Mouse (Mus musculus) hindbrain, embryonic 14.5 days (tissue): ENCODE data around the gene Gm20425. TPM values are rescaled to one million over a fixed set of nuclear protein-coding genes. Genes with fewer than 3 reads are reported as not detected.

Source experiments
- ATAC-seq: fragments of 200-750 bp; cut with Nextera tagmentation; 2 replicates; pipeline ENCODE4 v1.8.0; 2017; ENCODE audit warnings: moderate number of reproducible peaks, mild to moderate bottlenecking, moderate TSS enrichment, moderate library complexity; ENCODE audit not compliant: low FRiP score
- DNase-seq: peaks from one replicate; pipeline ENCODE4 v3.0.0-alpha.2; 2015; ENCODE audit warnings: low spot score
- H3K27ac ChIP-seq: fragments of 300-500 bp; sonication (generic); 2 replicates; pipeline ENCODE4 v1.5.1; 2014; ENCODE audit warnings: mild to moderate bottlenecking, moderate library complexity
- H3K27me3 ChIP-seq: fragments of 300-500 bp; sonication (generic); 2 replicates; pipeline ENCODE4 v1.6.1; 2014; ENCODE audit warnings: mild to moderate bottlenecking, low read length, mixed read lengths; ENCODE audit not compliant: control insufficient read depth, insufficient read depth
- H3K36me3 ChIP-seq: fragments of 300-500 bp; sonication (generic); replicated peaks from 2 replicates; pipeline ENCODE4 v1.6.1; 2014; ENCODE audit not compliant: control insufficient read depth, insufficient read depth
- H3K4me1 ChIP-seq: fragments of 300-500 bp; sonication (generic); replicated peaks from 2 replicates; pipeline ENCODE4 v1.6.1; 2014; ENCODE audit warnings: antibody characterized with exemption, low read length, mixed read lengths; ENCODE audit not compliant: control insufficient read depth, insufficient read depth
- H3K4me2 ChIP-seq: fragments of 300-500 bp; sonication (generic); replicated peaks from 2 replicates; pipeline ENCODE4 v1.6.1; 2014; ENCODE audit warnings: mild to moderate bottlenecking, moderate library complexity
- H3K4me3 ChIP-seq: fragments of 300-500 bp; sonication (generic); replicated peaks from 2 replicates; pipeline ENCODE4 v1.5.1; 2014; ENCODE audit warnings: mild to moderate bottlenecking, low read length
- H3K9ac ChIP-seq: fragments of 300-500 bp; sonication (generic); 2 replicates; pipeline ENCODE4 v1.6.1; 2014
- H3K9me3 ChIP-seq: fragments of 300-500 bp; sonication (generic); 2 replicates; pipeline ENCODE4 v1.6.1; 2016; ENCODE audit warnings: low read length; ENCODE audit not compliant: control insufficient read depth
- WGBS: fragments of 180-500 bp; shearing (Covaris S2); extraction: QIAGEN DNeasy Blood & Tissue Kit; methylation state at CpG from one replicate; pipeline ENCODE4 v1.1.7; 2014; 5-methylcytosine and 5-hydroxymethylcytosine counted together
- polyA plus RNA-seq: library from polyadenylated mRNA; unstranded; fragments of >200 nt; fragmentation: Nextera tagmentation; extraction: Ambion mirVana; gene quantifications from 2 replicates; pipeline ENCODE4 v1.2.1, GENCODE M21; 2014

The Gm20425 gene
- polyA plus RNA-seq, 1 experiment from 2014 or later, result 4.0 TPM

DNA sequence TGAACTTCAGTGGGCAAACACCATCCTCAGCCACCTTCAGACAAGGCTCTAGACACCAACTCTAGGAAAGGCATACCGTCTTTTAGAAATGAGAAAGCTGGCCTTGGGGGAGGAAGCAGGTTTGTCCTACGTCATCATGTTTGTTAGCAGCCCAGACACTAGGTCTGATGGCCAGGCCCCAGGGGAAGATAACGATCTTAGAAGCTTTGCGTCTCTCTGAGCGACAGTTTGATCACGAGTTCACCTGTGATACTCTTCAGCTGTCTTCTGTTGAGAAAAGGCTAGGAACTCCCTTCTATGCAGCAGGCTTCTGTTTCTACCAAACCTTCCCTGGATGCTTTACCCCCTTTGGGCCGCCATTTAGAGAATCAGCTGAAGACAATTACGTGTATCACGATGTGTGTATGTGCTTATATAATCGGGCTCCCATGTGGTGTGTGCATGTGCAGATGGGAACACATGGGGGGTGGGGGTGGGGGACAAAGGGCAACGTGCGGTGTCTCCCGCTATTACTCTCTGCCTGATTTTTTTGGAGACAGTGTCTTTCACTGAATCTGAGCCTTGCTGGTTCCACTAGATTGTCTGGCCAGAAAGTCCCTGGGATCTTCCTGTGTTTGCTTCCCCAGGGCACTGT lies 1.6 kb downstream of the Gm20425 start:
- H3K4me1 ChIP-seq, result 0 out of 2 replicates have a peak, but pooled peaks cover 7% of the 10 kb centered on the region
- no peak overlapping the region for H3K9ac ChIP-seq
- ATAC-seq (no peak), DNase-seq (no peak)
- WGBS, result 81% methylated on average over 13 of the region's 13 CpGs
- no peaks in the 10 kb centered on the region for H3K27me3 ChIP-seq
- H3K4me3 ChIP-seq, result no peak overlapping the region
- H3K36me3 ChIP-seq, result no peaks in the 10 kb centered on the region
- H3K9me3 ChIP-seq, result no peaks in the 10 kb centered on the region
- H3K27ac ChIP-seq, result no peak overlapping the region
- H3K4me2 ChIP-seq, result no peak overlapping the region

GRCm38 (mm10) chr9:103227760-103228159 lies 2.3 kb downstream of the Gm20425 start:
- ATAC-seq (no peak), DNase-seq (no peak)
- Histone ChIP-seq H3K9me3 (no peaks in the 10 kb centered on the region), H3K27me3 (no peaks in the 10 kb centered on the region), H3K4me3 (no peak overlapping the region), H3K4me1 (0 out of 2 replicates have a peak, but pooled peaks cover 7% of the 10 kb centered on the region), H3K36me3 (no peaks in the 10 kb centered on the region), H3K9ac (no peak overlapping the region), H3K27ac (no peak overlapping the region), H3K4me2 (no peak overlapping the region)
- 93% methylated on average over 16 of the region's 16 CpGs for WGBS

DNA sequence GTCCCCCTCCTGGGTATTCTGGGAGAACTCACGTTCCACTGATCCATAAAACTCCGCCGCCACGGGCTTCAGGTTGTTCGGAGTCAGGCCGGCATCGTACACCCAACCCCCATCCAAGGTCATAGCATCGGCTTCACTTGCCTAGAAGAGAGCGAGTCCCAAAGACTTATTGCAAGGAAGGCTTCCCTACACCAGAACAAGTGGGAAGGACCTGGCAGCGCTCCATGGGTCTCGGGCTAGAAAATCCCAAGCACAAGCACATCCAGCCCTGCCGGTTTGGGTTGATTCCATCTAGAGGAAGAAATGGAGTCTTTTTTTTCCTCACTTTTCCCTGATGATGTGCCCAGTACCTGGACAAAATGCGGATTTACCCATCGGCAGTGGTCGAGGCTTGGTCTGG lies 3.3 kb downstream of the Gm20425 start:
- H3K4me2 ChIP-seq, result no peak overlapping the region
- DNase-seq (no peak), ATAC-seq (no peak)
- H3K9me3 ChIP-seq, result no peaks in the 10 kb centered on the region
- 0 out of 2 replicates have a peak, but pooled peaks cover 7% of the 10 kb centered on the region for H3K4me1 ChIP-seq
- H3K4me3 ChIP-seq, result no peak overlapping the region
- H3K9ac ChIP-seq, result no peak overlapping the region
- no peaks in the 10 kb centered on the region for H3K27me3 ChIP-seq
- no peak overlapping the region for H3K27ac ChIP-seq
- 96% methylated on average over 15 of the region's 15 CpGs for WGBS
- no peaks in the 10 kb centered on the region for H3K36me3 ChIP-seq

DNA sequence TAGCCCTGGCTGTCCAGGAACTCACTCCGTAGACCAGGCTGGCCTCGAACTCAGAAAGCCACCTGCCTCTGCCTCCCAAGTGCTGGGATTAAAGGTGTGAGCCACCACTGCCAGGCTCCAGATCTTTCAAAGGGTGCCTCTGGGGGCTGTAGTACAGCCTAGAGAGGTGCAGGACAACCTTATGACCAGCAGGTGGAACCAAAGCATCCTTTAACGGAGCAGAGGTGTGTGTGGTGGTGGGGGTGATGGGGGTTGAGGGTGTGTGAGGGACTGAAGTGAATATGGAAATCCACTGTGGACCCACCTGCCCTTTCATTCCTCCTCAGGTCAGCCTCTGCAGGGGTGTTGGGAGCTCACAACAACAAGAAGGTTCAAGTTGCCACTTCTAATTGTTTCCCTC lies 4.6 kb downstream of the Gm20425 start:
- WGBS, result 65% methylated on average over 3 of the region's 3 CpGs
- Histone ChIP-seq H3K4me3 (no peak overlapping the region), H3K27me3 (no peaks in the 10 kb centered on the region), H3K9me3 (no peaks in the 10 kb centered on the region), H3K36me3 (no peaks in the 10 kb centered on the region), H3K4me2 (no peak overlapping the region), H3K9ac (no peak overlapping the region), H3K4me1 (0 out of 2 replicates have a peak, but pooled peaks cover 7% of the 10 kb centered on the region), H3K27ac (no peak overlapping the region)
- no peak for DNase-seq
- no peak for ATAC-seq

DNA sequence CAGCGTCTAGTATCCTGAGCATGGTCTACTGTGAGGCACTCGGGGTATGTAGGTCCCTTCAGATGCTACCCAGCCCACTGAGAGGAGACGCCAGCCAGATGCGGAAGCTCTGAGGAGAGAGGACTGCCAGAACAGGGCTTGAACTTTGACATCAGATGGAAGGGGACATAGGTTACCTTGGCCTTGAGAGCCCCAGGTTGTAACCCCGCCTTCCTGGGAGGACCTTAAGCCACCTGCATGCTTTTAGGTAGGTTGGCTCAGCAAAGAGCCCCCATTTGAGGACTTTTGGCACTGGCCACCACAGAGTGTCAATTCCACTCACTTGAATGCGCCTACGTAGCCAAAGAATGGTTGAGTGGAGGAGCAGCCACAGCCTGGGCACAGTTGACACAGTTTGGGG lies 5.4 kb downstream of the Gm20425 start:
- WGBS, result 93% methylated on average over 7 of the region's 7 CpGs
- DNase-seq, result no peak
- H3K4me2 ChIP-seq, result no peak overlapping the region

GRCm38 (mm10) chr9:103214281-103214680 lies 15.8 kb downstream of the Gm20425 start:
- DNase-seq (no peak), ATAC-seq (no peak)
- Histone ChIP-seq H3K4me1 (no peaks in the 10 kb centered on the region), H3K4me2 (no peak overlapping the region), H3K9ac (no peak overlapping the region), H3K4me3 (no peak overlapping the region), H3K27ac (no peak overlapping the region), H3K36me3 (no peaks in the 10 kb centered on the region), H3K9me3 (no peaks in the 10 kb centered on the region), H3K27me3 (no peaks in the 10 kb centered on the region)
- 88% methylated on average over 6 of the region's 6 CpGs for WGBS

More for the DNA sequence above, 5.4 kb downstream of the Gm20425 start:
- ATAC-seq, result no peak
- Histone ChIP-seq H3K9me3 (no peaks in the 10 kb centered on the region), H3K27ac (no peak overlapping the region), H3K36me3 (no peaks in the 10 kb centered on the region), H3K4me1 (no peaks in the 10 kb centered on the region), H3K9ac (no peak overlapping the region), H3K4me3 (no peak overlapping the region), H3K27me3 (no peaks in the 10 kb centered on the region)

DNA sequence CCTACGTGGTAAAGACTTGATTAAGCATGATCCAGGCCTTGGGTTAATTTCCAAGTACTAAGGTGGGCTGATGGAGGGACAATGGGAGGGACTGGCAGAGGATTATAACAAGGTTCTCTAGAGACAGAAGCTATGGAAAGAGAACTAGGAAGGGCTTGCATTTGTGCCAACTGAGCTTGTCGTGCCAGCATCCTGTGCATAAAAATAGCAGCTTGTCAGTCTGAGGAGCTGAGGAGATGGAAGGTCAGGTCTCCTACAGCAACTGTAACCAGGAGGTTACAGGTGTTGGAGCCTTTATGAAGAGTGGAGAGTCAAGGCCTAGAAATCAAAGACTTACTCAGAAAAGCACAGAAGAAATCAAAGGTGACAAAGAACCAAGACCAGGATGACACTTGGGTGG lies 16.5 kb downstream of the Gm20425 start:
- Histone ChIP-seq H3K9ac (no peak overlapping the region), H3K4me3 (no peak overlapping the region), H3K27ac (no peak overlapping the region), H3K4me2 (no peak overlapping the region), H3K4me1 (no peaks in the 10 kb centered on the region), H3K36me3 (no peaks in the 10 kb centered on the region), H3K27me3 (no peaks in the 10 kb centered on the region), H3K9me3 (no peaks in the 10 kb centered on the region)
- ATAC-seq (no peak), DNase-seq (no peak)
- WGBS, result 58% methylated on average over 2 of the region's 2 CpGs

DNA sequence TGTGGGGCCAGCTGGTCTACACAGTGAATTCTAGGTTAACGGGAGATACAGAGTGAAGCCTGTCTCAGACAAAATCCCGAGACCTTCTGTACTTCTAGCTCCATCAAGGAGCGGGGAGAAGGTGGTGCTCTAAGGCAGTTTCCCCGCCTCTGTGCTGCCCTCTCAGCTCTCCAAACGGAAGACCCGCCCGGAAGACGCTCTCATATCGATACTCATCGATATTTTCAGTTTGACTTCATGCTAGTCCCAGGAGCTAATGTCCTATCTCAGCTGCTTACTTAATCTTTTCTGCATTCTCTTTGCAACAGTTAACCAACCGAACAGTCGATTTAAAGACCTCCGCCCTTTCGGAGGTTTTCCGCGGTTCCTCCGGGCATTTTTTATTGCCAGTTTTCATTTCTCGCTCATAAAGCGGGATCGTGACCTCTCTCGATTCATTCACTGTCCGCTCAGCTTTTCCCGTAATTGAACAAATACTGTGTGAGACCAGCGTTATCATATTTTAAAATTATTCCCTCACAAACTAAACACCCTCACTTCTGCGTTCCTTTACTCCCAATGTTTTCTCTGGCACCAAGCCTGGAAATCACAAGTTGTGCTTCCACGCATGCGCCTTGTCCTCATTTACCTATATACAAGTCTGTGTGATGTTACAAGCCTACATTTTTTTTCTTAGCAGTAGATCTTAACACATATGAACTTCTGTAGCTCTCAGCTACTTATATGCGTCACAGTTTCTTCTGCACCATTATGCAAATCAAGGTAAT lies 17.3 kb downstream of the Gm20425 start:
- H3K27ac ChIP-seq, result no peak overlapping the region
- H3K4me3 ChIP-seq, result no peak overlapping the region
- H3K4me1 ChIP-seq, result no peaks in the 10 kb centered on the region
- H3K9ac ChIP-seq, result no peak overlapping the region
- no peaks in the 10 kb centered on the region for H3K9me3 ChIP-seq
- 0 out of 2 replicates have a peak overlapping the region, but pooled peaks have one; percentile 4 for H3K4me2 ChIP-seq
- no peaks in the 10 kb centered on the region for H3K27me3 ChIP-seq
- no peaks in the 10 kb centered on the region for H3K36me3 ChIP-seq
- 77% methylated on average over 28 of the region's 28 CpGs for WGBS
- DNase-seq (no peak), ATAC-seq (no peak)

DNA sequence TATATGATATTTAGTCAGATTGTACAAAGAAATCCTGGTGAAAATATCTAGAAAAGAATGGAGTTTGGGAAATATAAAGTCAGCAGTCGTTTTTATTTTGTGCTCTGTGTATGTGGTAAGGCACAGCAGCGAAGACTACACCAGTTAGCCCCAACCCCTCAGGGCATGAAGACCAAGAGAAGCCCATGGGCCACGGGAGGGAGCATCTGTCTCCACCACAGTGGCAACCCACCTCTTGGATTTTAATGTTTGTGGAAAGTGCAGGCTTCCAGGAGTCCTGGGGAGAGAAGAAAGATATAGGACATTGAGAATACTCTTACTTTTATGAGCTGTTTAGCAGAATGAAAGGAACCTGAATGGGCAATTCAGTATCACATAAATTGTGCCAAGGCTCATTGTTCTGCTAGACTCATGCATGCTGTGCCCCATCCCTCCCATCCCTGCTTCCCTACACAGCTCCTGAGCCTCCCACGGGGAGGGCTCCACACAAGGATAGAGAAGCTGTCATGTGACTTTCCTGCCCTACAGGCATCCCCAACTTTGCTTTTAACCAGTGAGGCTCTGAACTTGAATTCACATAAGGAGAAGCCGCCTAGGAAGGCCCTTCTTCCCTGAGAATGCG lies 21.2 kb downstream of the Gm20425 start:
- DNase-seq (no peak), ATAC-seq (peak; percentile 70; the same call in 1 of the 2 replicates)
- Histone ChIP-seq H3K4me3 (no peak overlapping the region), H3K9me3 (no peaks in the 10 kb centered on the region), H3K27ac (no peak overlapping the region), H3K4me1 (no peaks in the 10 kb centered on the region), H3K9ac (no peak overlapping the region), H3K4me2 (no peak overlapping the region), H3K36me3 (no peaks in the 10 kb centered on the region), H3K27me3 (no peaks in the 10 kb centered on the region)
- 44% methylated on average over 6 of the region's 6 CpGs for WGBS
